Mouse (Mus musculus) bone marrow, adult 2 months (tissue): ENCODE results near the gene Spata45.

ENCODE experiments used
- CTCF ChIP-seq: fragments of 200-500 bp; IDR thresholded peaks from 2 replicates; pipeline ENCODE4 v1.5.1; 2011; ENCODE audit warnings: low read length, control low read depth; ENCODE audit not compliant: control insufficient read depth, insufficient read depth
- POLR2A ChIP-seq: fragments of 200-500 bp; IDR thresholded peaks from 2 replicates; pipeline ENCODE4 v1.6.1; 2011; ENCODE audit warnings: low read depth, mild to moderate bottlenecking, control low read depth, low read length, borderline replicate concordance; ENCODE audit not compliant: control insufficient read depth

DNA sequence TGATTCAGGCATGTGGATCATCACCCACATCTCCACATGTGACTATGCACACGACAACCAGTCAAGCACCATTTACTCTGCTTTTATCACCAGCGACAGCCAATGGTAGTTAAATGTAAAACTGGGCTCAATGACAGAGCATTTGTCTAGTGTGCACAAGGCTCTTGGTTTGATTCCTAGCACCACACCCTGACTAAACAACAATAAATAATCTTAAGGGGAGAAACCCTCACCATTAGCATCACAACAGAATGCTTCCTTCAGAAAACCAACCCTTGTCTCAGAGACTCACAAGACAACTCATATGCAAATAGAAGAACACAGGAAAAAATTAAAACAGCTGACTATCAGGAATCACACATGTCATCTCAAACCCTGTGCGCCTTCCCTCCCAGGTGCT lies 22.2 kb upstream of the Spata45 start:
- TF ChIP-seq POLR2A (no peak), CTCF (no peak)
